Mouse (Mus musculus) testis, adult 2 months (tissue): Measurements from ENCODE around the gene Cldn18.

Experiments used
- CTCF ChIP-seq: fragments of 200-500 bp; IDR thresholded peaks from 2 replicates; pipeline ENCODE4 v1.5.1; 2012; ENCODE audit warnings: low read depth, mild to moderate bottlenecking, inconsistent platforms, low read length, moderate library complexity; ENCODE audit not compliant: control insufficient read depth, insufficient read depth, insufficient replicate concordance
- POLR2A ChIP-seq: fragments of 200-500 bp; IDR thresholded peaks from 2 replicates; pipeline ENCODE4 v1.6.1; 2012; ENCODE audit warnings: low read depth, mild to moderate bottlenecking, inconsistent platforms, low read length, moderate library complexity; ENCODE audit not compliant: control insufficient read depth

- TF ChIP-seq CTCF (no peak), POLR2A (no peak)
Observed at GRCm38 (mm10) chr9:99725278-99725677, 8.2 kb upstream of the Cldn18 start.
